Mouse (Mus musculus) forebrain, postnatal 0 days (tissue): ENCODE results near the gene Prrc2a. TPM values are rescaled to one million over a fixed set of nuclear protein-coding genes. Genes with fewer than 3 reads are reported as not detected.
A peak's percentile ranks its signal among the peaks of the same experiment; 100 is the strongest.

Source experiments
- ATAC-seq: fragments of 200-750 bp; cut with Nextera tagmentation; 2 replicates; pipeline ENCODE4 v1.8.0; 2017; ENCODE audit warnings: mild to moderate bottlenecking, moderate library complexity
- DNase-seq: peaks from one replicate; pipeline ENCODE4 v3.0.0-alpha.2; 2015
- H3K27ac ChIP-seq: fragments of 300-500 bp; sonication (generic); 2 replicates; pipeline ENCODE4 v1.5.1; 2014; ENCODE audit warnings: low read depth, mild to moderate bottlenecking, antibody characterized with exemption, low read length, moderate library complexity, mixed read lengths
- H3K27me3 ChIP-seq: fragments of 300-500 bp; sonication (generic); 2 replicates; pipeline ENCODE4 v1.6.1; 2014; ENCODE audit warnings: mild to moderate bottlenecking, low read length, mixed read lengths; ENCODE audit not compliant: insufficient read depth
- H3K36me3 ChIP-seq: fragments of 300-500 bp; sonication (generic); 2 replicates; pipeline ENCODE4 v1.6.1; 2014; ENCODE audit warnings: mild to moderate bottlenecking, moderate library complexity; ENCODE audit not compliant: insufficient read depth
- H3K4me1 ChIP-seq: fragments of 300-500 bp; sonication (generic); 2 replicates; pipeline ENCODE4 v1.6.1; 2014; ENCODE audit warnings: antibody characterized with exemption; ENCODE audit not compliant: insufficient read depth
- H3K4me2 ChIP-seq: fragments of 300-500 bp; sonication (generic); 2 replicates; pipeline ENCODE4 v1.6.1; 2014; ENCODE audit warnings: low read depth, mild to moderate bottlenecking, moderate library complexity
- H3K4me3 ChIP-seq: fragments of 300-500 bp; sonication (generic); 2 replicates; pipeline ENCODE4 v1.5.1; 2014; ENCODE audit warnings: low read depth, low read length, mixed read lengths
- H3K9ac ChIP-seq: fragments of 300-500 bp; sonication (generic); 2 replicates; pipeline ENCODE4 v1.6.1; 2014; ENCODE audit warnings: mild to moderate bottlenecking
- H3K9me3 ChIP-seq: fragments of 300-500 bp; sonication (generic); 2 replicates; pipeline ENCODE4 v1.6.1; 2016; ENCODE audit warnings: low read length
- CTCF ChIP-seq: sonication (generic); IDR thresholded peaks from 2 replicates; pipeline ENCODE4 v1.5.1; 2016; ENCODE audit warnings: antibody characterized with exemption, control low read depth, low read depth
- WGBS: fragments of 180-500 bp; shearing (Covaris S2); extraction: QIAGEN DNeasy Blood & Tissue Kit; methylation state at CpG from one replicate; pipeline ENCODE4 v1.1.7; 2014; 5-methylcytosine and 5-hydroxymethylcytosine counted together
- polyA plus RNA-seq: library from polyadenylated mRNA; unstranded; fragments of >200 nt; fragmentation: Nextera tagmentation; extraction: Ambion mirVana; gene quantifications from 2 replicates; pipeline ENCODE4 v1.2.1, GENCODE M21; 2015
- total RNA-seq: library from RNA; depleted of rRNA; stranded (reverse); fragments of >200 nt; gene quantifications from 2 replicates; pipeline ENCODE4 v1.2.3, GENCODE M21; 2014

Gene Prrc2a
- total and polyA plus RNA-seq, 2 experiments from 2014 or later, result 85.3 to 155 TPM

GRCm38 (mm10) chr17:35147348-35147747, 17.3 kb downstream of the Prrc2a start:
- ATAC-seq (no peak), DNase-seq (peak; percentile 36)
- H3K4me1 ChIP-seq, result no peaks in the 10 kb centered on the region
- no peak overlapping the region for H3K4me2 ChIP-seq
- no peaks in the 10 kb centered on the region for H3K9me3 ChIP-seq
- H3K9ac ChIP-seq, result no peak overlapping the region
- H3K27me3 ChIP-seq, result no peaks in the 10 kb centered on the region
- no peak for TF ChIP-seq CTCF
- no peak overlapping the region for H3K27ac ChIP-seq
- peaks cover 97% of the 10 kb centered on the region for H3K36me3 ChIP-seq
- no peak overlapping the region for H3K4me3 ChIP-seq
- WGBS, result 51% methylated on average over 3 of the region's 3 CpGs

DNA sequence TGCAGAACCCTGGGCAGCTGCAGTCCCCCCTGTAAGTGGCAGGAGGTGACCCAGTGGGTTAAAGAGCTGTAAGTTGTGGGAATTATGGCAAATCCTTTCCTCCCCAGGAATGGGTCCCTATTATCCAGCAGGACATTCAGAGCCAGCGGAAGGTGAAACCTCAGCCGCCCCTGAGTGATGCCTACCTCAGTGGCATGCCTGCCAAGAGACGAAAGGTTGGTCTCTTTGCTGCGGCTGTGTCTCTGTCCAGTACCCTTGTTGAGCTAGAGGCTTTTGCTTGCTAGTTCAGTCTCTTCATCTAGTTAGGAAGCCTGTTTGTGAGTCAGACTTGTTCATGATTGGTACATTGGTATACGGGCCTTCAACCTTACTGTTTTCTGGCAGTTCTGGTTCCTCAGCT, 18.6 kb downstream of the Prrc2a start:
- no peak overlapping the region for H3K4me2 ChIP-seq
- H3K4me1 ChIP-seq, result no peaks in the 10 kb centered on the region
- no peak overlapping the region for H3K9ac ChIP-seq
- DNase-seq (peak; percentile 22), ATAC-seq (no peak)
- H3K27me3 ChIP-seq, result no peaks in the 10 kb centered on the region
- no peak overlapping the region for H3K27ac ChIP-seq
- H3K4me3 ChIP-seq, result no peak overlapping the region
- peaks cover 97% of the 10 kb centered on the region for H3K36me3 ChIP-seq
- no peaks in the 10 kb centered on the region for H3K9me3 ChIP-seq
- no peak for TF ChIP-seq CTCF
- WGBS, result 83% methylated on average over 5 of the region's 5 CpGs

DNA sequence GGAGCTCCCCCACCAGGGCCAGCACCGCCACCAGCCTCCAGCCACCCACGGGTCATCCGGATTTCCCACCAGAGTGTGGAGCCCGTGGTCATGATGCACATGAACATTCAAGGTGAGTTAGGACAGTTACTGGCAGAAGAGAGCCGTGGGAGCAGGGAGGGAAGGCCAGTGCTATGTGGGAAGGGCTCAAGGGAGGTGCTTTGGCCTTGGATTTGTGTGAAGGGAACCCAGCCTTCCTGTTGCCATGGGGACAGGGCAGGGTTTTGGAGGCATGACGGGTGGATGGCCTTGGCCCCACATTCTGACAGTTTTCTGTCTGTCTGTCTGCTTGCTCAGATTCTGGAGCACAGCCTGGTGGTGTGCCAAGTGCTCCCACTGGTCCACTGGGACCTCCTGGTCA, 22.7 kb downstream of the Prrc2a start:
- WGBS, result 89% methylated on average over 6 of the region's 6 CpGs
- ATAC-seq (no peak), DNase-seq (no peak)
- H3K4me1 ChIP-seq, result no peaks in the 10 kb centered on the region
- H3K9me3 ChIP-seq, result no peaks in the 10 kb centered on the region
- no peak for TF ChIP-seq CTCF
- H3K4me3 ChIP-seq, result no peak overlapping the region
- no peaks in the 10 kb centered on the region for H3K27me3 ChIP-seq
- H3K9ac ChIP-seq, result no peak overlapping the region
- H3K36me3 ChIP-seq, result peaks cover 87% of the 10 kb centered on the region
- H3K27ac ChIP-seq, result no peak overlapping the region
- no peak overlapping the region for H3K4me2 ChIP-seq

GRCm38 (mm10) chr17:35140490-35140996, 24.2 kb downstream of the Prrc2a start:
- WGBS, result 80% methylated on average over 16 of the region's 16 CpGs
- no peak for TF ChIP-seq CTCF
- ATAC-seq, result no peak

GRCm38 (mm10) chr17:35139269-35139668, 25.4 kb downstream of the Prrc2a start:
- no peak overlapping the region for H3K4me2 ChIP-seq
- no peaks in the 10 kb centered on the region for H3K9me3 ChIP-seq
- no peak overlapping the region for H3K27ac ChIP-seq
- WGBS, result 89% methylated on average over 3 of the region's 3 CpGs
- H3K36me3 ChIP-seq, result peaks cover 60% of the 10 kb centered on the region
- H3K9ac ChIP-seq, result no peak overlapping the region
- peaks cover 7% of the 10 kb centered on the region for H3K4me1 ChIP-seq
- DNase-seq, result no peak
- no peak for ATAC-seq
- no peak for TF ChIP-seq CTCF
- no peaks in the 10 kb centered on the region for H3K27me3 ChIP-seq
- no peak overlapping the region for H3K4me3 ChIP-seq

More at GRCm38 (mm10) chr17:35140490-35140996, 24.2 kb downstream of the Prrc2a start:
- no peaks in the 10 kb centered on the region for H3K9me3 ChIP-seq
- no peak overlapping the region for H3K9ac ChIP-seq
- H3K4me3 ChIP-seq, result no peak overlapping the region
- DNase-seq, result no peak
- no peak overlapping the region for H3K4me2 ChIP-seq
- H3K4me1 ChIP-seq, result peaks cover 7% of the 10 kb centered on the region
- peaks cover 73% of the 10 kb centered on the region for H3K36me3 ChIP-seq
- no peak overlapping the region for H3K27ac ChIP-seq
- H3K27me3 ChIP-seq, result no peaks in the 10 kb centered on the region

GRCm38 (mm10) chr17:35135591-35136320, 28.9 kb downstream of the Prrc2a start:
- Histone ChIP-seq H3K4me1 (peaks cover 7% of the 10 kb centered on the region), H3K27ac (peak overlapping the region; percentile 90), H3K9me3 (no peaks in the 10 kb centered on the region), H3K4me2 (peak overlapping the region; percentile 83), H3K9ac (peak overlapping the region; percentile 73), H3K36me3 (peaks cover 26% of the 10 kb centered on the region), H3K4me3 (peak overlapping the region; percentile 92), H3K27me3 (no peaks in the 10 kb centered on the region)
- under 1% methylated on average over 43 of the region's 43 CpGs for WGBS
- DNase-seq (no peak), ATAC-seq (peak; percentile 58)
- TF ChIP-seq CTCF, result no peak

GRCm38 (mm10) chr17:35134801-35135590, 29.7 kb downstream of the Prrc2a start, which contains the start of gene Bag6:
Bag6 (plus strand) TSS chr17:35135178.
- peak within 1 kb of the TSS; percentile 83 for H3K4me2 ChIP-seq
- DNase-seq, result peak; percentile 99
- H3K4me3 ChIP-seq, result peak within 1 kb of the TSS; percentile 92
- peaks cover 18% of the 10 kb centered on the region for H3K36me3 ChIP-seq
- H3K27me3 ChIP-seq, result no peaks in the 10 kb centered on the region
- peak; percentile 10; the same call in 1 of the 2 replicates for TF ChIP-seq CTCF
- peak; percentile 94 for ATAC-seq
- H3K9ac ChIP-seq, result peak within 1 kb of the TSS; percentile 73
- H3K27ac ChIP-seq, result peak within 1 kb of the TSS; percentile 90
- H3K9me3 ChIP-seq, result no peaks in the 10 kb centered on the region
- under 1% methylated on average over 66 of the region's 66 CpGs for WGBS
- H3K4me1 ChIP-seq, result peaks cover 7% of the 10 kb centered on the region
